Mouse (Mus musculus): ENCODE data around the gene Enoph1.

Gene Enoph1

DNA sequence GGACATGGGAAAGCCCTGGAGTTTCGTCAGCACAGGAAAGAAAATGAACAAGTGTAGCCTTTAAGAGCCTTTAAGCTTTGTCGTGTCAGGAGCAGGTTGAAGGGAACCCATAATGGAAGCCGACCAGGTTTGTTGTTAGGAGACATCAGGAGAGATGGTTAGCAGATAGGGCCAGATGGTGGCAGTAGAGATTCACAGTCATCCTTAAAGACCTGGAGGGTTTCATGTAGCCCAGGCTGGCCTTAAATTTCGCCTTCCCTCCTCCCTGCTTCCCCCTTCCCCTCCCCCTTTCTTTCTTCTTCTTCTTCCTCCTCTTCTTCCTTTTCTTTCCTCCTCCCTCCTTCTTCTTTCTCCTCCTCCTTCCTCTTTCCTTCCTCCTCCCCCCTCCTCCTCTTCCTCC is 34.8 kb downstream of the Enoph1 start:
- DNase-seq (ENCODE audit: low spot score in 2 of 2): peak in 1 of 2 experiments; percentile 52

- peak in 1 of 2 experiments; percentile 28 for DNase-seq (ENCODE audit: low spot score in 2 of 2)
Measured at GRCm38 (mm10) chr5:100079040-100079930, 39.5 kb downstream of the Enoph1 start.

DNA sequence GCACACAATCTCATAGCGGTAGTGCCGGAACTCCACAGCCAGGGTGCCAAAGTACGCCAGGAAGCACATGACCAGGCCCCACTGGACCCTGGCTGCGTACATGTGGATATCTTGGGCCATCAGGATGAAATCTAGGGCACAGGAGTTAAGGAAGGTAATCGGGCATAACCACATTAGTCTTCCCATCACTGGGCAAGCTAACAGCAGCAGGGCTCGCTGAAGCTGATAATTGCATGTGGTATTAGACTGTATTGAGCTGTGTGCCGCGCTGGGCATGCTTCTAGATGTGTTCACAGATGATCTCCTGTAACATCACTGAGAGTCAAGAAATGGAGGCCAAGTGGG is 40.1 kb downstream of the Enoph1 start:
- DNase-seq (ENCODE audit: low spot score in 2 of 2): no peak

DNA sequence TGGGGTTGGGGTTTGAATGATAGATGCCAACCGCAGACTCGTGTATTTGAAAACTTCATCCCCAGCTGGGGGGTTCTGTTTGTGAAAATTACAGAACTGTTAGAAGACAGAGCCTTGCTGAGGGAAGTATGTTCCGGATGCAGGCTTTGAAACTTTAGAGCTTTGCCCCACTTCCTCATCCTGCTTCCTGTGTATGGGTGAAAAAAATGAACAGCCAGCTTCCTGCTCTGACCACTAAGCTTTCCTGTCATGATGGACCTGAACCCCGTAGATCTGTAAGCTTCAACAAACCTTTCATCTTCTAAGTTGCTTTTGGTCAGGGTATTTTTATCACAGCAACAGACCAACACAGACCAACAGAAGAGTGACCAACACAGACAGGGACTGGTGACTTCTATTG is 42.2 kb downstream of the Enoph1 start:
- DNase-seq (ENCODE audit: low spot score in 2 of 2): no peak

- peak in 1 of 2 experiments; percentile 28 for DNase-seq (ENCODE audit: low spot score in 2 of 2)
Measured at GRCm38 (mm10) chr5:100083953-100084562, 44.3 kb downstream of the Enoph1 start.

- DNase-seq (ENCODE audit: low spot score in 2 of 2): no peak
Measured at GRCm38 (mm10) chr5:100085097-100085496, 45.3 kb downstream of the Enoph1 start.

- no peak for DNase-seq (ENCODE audit: low spot score in 2 of 2)
Measured at GRCm38 (mm10) chr5:100090515-100091262, 50.9 kb downstream of the Enoph1 start.

- no peak for DNase-seq (ENCODE audit: low spot score in 2 of 2)
Measured at GRCm38 (mm10) chr5:100091263-100091594, 51.4 kb downstream of the Enoph1 start.

- DNase-seq (ENCODE audit: low spot score in 2 of 2): no peak
Measured at GRCm38 (mm10) chr5:100091602-100092001, 51.8 kb downstream of the Enoph1 start.

DNA sequence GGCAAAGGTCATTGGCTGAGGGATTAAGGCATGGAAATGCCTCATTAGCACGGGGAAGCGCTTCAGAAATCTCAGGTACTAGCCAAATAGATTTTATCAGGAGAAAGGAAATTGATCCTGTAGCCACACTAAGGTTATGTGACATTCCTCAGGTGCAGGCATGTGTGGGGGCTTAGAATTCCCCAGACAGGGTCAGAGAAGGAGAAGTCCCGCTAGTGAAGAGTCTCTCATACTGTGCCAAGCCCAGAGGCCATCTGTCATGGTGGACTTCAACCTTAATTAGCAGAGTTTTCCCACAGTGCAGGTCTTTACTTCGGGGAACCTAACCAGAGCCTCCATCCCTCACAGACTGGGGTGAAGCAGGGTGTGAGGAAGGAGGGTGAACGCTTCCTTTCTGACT is 57.2 kb downstream of the Enoph1 start:
- DNase-seq (ENCODE audit: low spot score in 2 of 2): no peak

DNA sequence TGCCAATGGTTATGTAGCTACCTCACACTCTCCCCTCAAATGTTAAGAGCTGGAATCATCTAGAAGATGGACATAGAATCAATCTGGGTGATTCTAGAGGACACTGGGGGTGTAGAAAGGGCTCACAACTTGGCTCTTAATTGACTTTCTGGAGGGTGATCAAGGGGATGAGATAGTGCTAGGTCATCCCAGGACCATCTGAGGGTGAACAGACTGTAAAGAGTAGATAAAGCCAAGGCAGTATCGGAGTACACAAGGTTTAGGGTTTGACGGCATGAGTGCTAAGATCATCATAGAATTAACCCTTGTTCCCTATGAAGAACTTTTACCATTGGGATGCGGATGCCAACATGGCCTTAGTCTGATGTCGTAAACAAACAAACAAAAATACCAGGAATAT is 58.2 kb downstream of the Enoph1 start:
- no peak for DNase-seq (ENCODE audit: low spot score in 2 of 2)

DNA sequence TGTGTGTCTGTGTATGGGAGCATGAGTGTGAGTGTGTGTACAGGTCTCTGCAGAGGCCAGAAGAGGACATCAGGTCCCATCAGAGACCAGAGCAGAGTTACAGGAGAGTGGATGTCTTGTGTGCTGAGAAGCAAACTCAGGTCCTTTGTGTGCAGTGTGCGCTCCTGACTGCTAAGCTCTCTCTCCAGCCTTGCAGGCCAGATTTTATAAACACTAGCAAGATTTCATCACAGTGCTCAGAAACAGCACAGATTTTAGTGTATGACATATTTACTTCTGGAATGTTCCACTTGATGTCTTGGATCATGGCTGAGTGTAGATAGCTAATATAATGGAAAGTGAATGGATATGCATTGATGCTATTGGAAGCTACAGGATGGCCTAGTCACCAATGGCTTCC is 62.6 kb downstream of the Enoph1 start:
- no peak for DNase-seq (ENCODE audit: low spot score in 2 of 2)

DNA sequence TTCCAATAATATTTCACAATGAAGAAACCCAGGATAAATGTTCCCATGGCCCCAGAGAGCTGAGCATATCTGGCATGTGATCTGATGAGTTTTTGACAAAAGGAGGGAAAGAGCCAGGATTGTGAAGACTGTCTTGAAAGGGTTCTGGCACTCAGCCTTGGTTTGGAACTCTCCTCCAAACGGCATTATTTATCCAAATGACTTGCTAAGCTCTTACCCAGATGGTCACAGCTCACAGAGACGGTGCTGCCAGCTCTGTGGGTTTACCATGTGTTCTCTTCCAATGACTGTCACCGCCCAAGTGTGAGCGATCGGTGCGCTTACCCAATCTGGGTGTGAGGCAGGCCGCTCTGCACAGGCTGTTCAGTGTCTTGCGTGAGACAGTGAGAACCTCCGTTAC is 69.1 kb downstream of the Enoph1 start:
- DNase-seq (ENCODE audit: low spot score in 2 of 2): peak; percentile 57 to 76

- DNase-seq (ENCODE audit: low spot score in 2 of 2): peak in 1 of 2 experiments; percentile 25
Measured at GRCm38 (mm10) chr5:100109543-100110282, 69.9 kb downstream of the Enoph1 start.

GRCm38 (mm10) chr5:100110581-100110980 is 70.8 kb downstream of the Enoph1 start:
- no peak for DNase-seq (ENCODE audit: low spot score in 2 of 2)

GRCm38 (mm10) chr5:100113403-100113802 is 73.6 kb downstream of the Enoph1 start:
- no peak for DNase-seq (ENCODE audit: low spot score in 2 of 2)

All from frontal cortex, postnatal 36 days (tissue).